Mouse (Mus musculus): ENCODE measurements around the gene Me1. TPM values are rescaled to one million over a fixed set of nuclear protein-coding genes. Genes with fewer than 3 reads are reported as not detected.

Me1 gene
- polyA plus RNA-seq, 1 experiment from 2014 or later = 28.5 TPM

DNA sequence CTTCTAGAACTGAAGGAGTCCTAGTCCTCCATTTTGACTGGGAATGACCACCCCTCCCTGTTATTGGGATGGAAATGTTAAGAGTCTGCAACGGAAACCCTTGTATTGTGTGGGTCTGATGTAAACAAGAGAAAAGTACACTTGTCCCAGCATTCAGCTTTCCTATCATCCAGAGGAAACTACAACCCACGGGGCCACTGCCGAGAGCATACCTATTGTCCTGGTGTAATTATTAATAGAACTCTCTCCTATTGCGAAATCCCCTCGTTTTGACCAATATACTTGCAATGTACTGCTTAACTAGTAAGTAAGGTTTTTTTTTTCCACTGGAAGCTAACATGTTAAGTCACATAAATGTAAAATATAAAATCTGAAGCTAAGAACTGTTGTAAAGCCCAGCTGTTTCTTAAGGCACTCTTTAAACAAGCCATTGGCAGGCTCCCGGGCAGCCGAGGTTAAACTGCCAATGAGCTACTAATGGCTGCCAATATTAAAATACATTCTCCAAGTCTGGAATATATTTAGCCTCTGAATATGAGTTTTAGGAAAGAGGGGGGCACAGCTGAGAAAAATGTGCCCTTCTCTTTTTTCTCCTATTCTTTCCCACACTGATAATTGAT, 47.7 kb downstream of the Me1 start:
- peaks cover 2% of the 10 kb centered on the region; the same call in 1 of the 2 replicates for H3K4me1 ChIP-seq (replicated peaks)
- no peak overlapping the region for H3K27ac ChIP-seq
- 61% methylated on average over 7 of the region's 7 CpGs for WGBS
- no peaks in the 10 kb centered on the region for H3K27me3 ChIP-seq
- no peaks in the 10 kb centered on the region for H3K36me3 ChIP-seq
- no peaks in the 10 kb centered on the region for H3K9me3 ChIP-seq
- no peak for ATAC-seq (ENCODE audit: low FRiP score)
- H3K9ac ChIP-seq = no peak overlapping the region
- no peak overlapping the region for H3K4me3 ChIP-seq
- no peak overlapping the region for H3K4me2 ChIP-seq

- WGBS = 10% methylated on average over 1 of the region's 1 CpGs
- Histone ChIP-seq H3K9ac (no peak overlapping the region), H3K9me3 (no peaks in the 10 kb centered on the region), H3K27ac (no peak overlapping the region), H3K27me3 (no peaks in the 10 kb centered on the region), H3K4me2 (no peak overlapping the region), H3K4me3 (no peak overlapping the region), H3K4me1 (replicated peaks) (peaks cover 2% of the 10 kb centered on the region; the same call in 1 of the 2 replicates), H3K36me3 (no peaks in the 10 kb centered on the region)
- no peak for ATAC-seq (ENCODE audit: low FRiP score)
These were observed 48.9 kb downstream of the Me1 start for GRCm38 (mm10) chr9:86646807-86647206.

DNA sequence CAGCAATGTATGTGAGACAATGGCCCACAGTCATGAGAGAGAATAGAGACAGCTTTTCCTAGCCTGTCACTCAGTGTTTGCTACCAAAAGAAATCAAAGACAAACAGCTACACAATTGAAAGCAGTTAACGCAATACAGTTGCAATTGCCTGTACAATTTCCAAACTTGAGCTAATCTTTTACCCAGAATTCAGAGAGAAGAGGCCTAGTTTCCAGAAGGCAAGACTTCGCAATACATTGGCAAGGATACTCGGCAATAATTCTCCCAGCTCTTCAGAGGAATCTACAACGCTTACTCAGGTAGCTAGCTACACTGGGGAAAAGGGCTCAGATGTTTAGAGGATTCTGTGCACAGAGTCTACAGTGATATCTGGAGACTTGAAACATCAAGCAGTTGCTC, 52.3 kb downstream of the Me1 start:
- Histone ChIP-seq H3K27me3 (no peaks in the 10 kb centered on the region), H3K4me2 (no peak overlapping the region), H3K9ac (no peak overlapping the region), H3K4me1 (replicated peaks) (no peaks in the 10 kb centered on the region), H3K36me3 (no peaks in the 10 kb centered on the region), H3K9me3 (no peaks in the 10 kb centered on the region), H3K4me3 (no peak overlapping the region), H3K27ac (no peak overlapping the region)
- ATAC-seq (ENCODE audit: low FRiP score) = no peak
- WGBS = 95% methylated on average over 4 of the region's 4 CpGs

GRCm38 (mm10) chr9:86638771-86639170, 57.0 kb downstream of the Me1 start:
- ATAC-seq (ENCODE audit: low FRiP score) = no peak
- no peaks in the 10 kb centered on the region for H3K9me3 ChIP-seq
- H3K27ac ChIP-seq = no peak overlapping the region
- no peaks in the 10 kb centered on the region for H3K36me3 ChIP-seq
- no peak overlapping the region for H3K9ac ChIP-seq
- H3K4me1 ChIP-seq (replicated peaks) = no peaks in the 10 kb centered on the region
- H3K27me3 ChIP-seq = no peaks in the 10 kb centered on the region
- no peak overlapping the region for H3K4me3 ChIP-seq
- WGBS = 72% methylated on average over 6 of the region's 6 CpGs
- no peak overlapping the region for H3K4me2 ChIP-seq

DNA sequence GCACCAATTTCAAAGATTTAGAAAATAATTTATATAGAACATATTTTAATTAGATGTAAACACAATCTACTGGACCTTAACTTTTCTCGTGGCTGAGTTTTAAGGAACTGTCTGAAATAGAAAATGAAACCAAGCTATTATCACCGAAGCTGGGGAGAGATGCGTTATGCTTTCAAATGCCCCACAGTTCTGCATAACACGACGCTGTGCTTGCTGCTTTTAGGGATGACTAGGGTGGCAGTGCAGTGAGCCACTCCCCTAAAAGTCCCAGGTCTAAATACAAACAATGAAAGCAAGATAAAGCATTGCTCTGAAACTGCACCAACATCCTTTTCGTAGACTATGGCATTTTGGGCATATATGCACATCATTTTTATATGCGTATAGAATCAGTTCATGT, 64.6 kb downstream of the Me1 start:
- 91% methylated on average over 7 of the region's 7 CpGs for WGBS
- Histone ChIP-seq H3K9me3 (no peaks in the 10 kb centered on the region), H3K9ac (no peak overlapping the region), H3K4me1 (replicated peaks) (0 out of 2 replicates have a peak, but pooled peaks cover 2% of the 10 kb centered on the region), H3K4me3 (no peak overlapping the region), H3K27me3 (no peaks in the 10 kb centered on the region), H3K4me2 (no peak overlapping the region), H3K36me3 (no peaks in the 10 kb centered on the region), H3K27ac (no peak overlapping the region)
- ATAC-seq (ENCODE audit: low FRiP score) = no peak

DNA sequence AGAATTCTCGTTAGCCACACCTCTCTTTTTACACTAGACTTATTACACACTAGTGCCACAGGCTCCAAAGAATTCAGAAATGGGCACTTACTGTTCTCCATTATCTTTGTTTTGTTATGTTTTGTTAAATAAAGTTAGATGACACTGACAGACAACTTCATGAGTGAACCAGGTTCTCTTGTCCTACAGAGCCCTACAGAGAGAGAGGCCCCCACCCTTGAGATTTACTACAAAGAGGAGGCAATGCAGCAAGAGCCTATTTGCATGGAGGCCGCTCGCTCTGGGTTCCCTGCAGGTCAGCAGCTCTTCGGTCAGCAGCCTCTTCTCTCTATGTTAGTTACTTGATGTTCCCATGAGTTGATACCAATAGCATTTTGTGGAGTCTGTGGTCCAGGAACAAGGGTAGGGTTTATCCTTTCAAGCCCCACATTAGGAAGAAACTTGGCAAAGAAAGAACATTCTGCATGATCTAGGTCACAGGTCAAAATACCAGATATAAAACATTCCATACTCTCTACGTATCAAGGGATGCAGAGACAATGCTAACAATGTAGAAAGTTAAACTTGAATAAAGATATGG, 65.3 kb downstream of the Me1 start:
- H3K27me3 ChIP-seq = no peaks in the 10 kb centered on the region
- WGBS = 79% methylated on average over 5 of the region's 5 CpGs
- no peaks in the 10 kb centered on the region for H3K36me3 ChIP-seq
- H3K4me3 ChIP-seq = no peak overlapping the region
- H3K9ac ChIP-seq = no peak overlapping the region
- no peaks in the 10 kb centered on the region for H3K9me3 ChIP-seq
- H3K27ac ChIP-seq = no peak overlapping the region
- H3K4me1 ChIP-seq (replicated peaks) = 0 out of 2 replicates have a peak, but pooled peaks cover 2% of the 10 kb centered on the region
- no peak for ATAC-seq (ENCODE audit: low FRiP score)
- no peak overlapping the region for H3K4me2 ChIP-seq

- Histone ChIP-seq H3K36me3 (no peaks in the 10 kb centered on the region), H3K27ac (no peak overlapping the region), H3K4me2 (no peak overlapping the region), H3K4me3 (no peak overlapping the region), H3K4me1 (replicated peaks) (0 out of 2 replicates have a peak, but pooled peaks cover 2% of the 10 kb centered on the region), H3K9ac (no peak overlapping the region), H3K9me3 (no peaks in the 10 kb centered on the region), H3K27me3 (no peaks in the 10 kb centered on the region)
- ATAC-seq (ENCODE audit: low FRiP score) = no peak
- 84% methylated on average over 6 of the region's 6 CpGs for WGBS
These were observed 66.4 kb downstream of the Me1 start for GRCm38 (mm10) chr9:86629379-86629778.

DNA sequence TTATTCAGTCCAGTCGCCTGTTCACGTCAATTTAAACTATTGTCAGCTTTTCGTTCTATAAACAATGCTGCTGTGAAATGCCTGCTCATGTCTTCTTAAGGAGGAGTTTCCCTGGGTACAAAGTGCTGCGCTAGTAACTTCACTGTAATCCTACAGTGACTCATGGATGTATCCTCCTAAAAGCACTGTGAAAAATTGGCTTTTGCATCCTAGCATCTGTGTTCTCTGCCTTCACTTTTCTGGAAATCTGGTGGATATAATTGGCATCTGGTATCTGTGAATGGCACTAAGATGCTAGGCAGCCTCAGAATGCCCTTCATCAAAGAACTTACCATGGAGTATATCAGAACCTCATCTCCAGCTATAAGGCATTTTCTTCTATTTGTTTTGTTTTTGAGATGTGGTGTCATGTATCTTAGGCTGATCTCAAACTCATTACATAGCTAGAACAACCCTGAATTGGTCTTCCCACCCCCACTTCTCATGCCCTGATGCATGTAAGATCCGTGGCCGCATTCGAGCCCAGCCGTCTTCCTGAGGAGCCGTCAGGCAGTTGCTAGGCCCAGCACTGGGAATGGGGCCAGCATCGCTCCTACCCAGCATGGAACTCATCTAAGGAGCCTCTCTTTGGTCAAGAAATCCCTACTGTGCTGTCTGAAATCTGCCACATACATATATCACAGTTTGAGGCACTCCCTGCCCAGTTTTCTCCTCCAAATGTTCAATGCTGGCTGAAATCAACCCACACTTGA, 67.8 kb downstream of the Me1 start:
- ATAC-seq (ENCODE audit: low FRiP score) = no peak
- 72% methylated on average over 10 of the region's 10 CpGs for WGBS
- no peaks in the 10 kb centered on the region for H3K9me3 ChIP-seq
- no peak overlapping the region for H3K4me3 ChIP-seq
- H3K27me3 ChIP-seq = no peaks in the 10 kb centered on the region
- no peak overlapping the region for H3K27ac ChIP-seq
- 0 out of 2 replicates have a peak, but pooled peaks cover 2% of the 10 kb centered on the region for H3K4me1 ChIP-seq (replicated peaks)
- H3K4me2 ChIP-seq = no peak overlapping the region
- H3K9ac ChIP-seq = no peak overlapping the region
- H3K36me3 ChIP-seq = no peaks in the 10 kb centered on the region

GRCm38 (mm10) chr9:86626906-86627305, 68.8 kb downstream of the Me1 start:
- Histone ChIP-seq H3K4me2 (no peak overlapping the region), H3K4me3 (no peak overlapping the region), H3K4me1 (replicated peaks) (0 out of 2 replicates have a peak, but pooled peaks cover 2% of the 10 kb centered on the region), H3K9ac (no peak overlapping the region), H3K9me3 (no peaks in the 10 kb centered on the region), H3K27ac (no peak overlapping the region), H3K27me3 (no peaks in the 10 kb centered on the region), H3K36me3 (no peaks in the 10 kb centered on the region)
- 80% methylated on average over 3 of the region's 3 CpGs for WGBS
- no peak for ATAC-seq (ENCODE audit: low FRiP score)

DNA sequence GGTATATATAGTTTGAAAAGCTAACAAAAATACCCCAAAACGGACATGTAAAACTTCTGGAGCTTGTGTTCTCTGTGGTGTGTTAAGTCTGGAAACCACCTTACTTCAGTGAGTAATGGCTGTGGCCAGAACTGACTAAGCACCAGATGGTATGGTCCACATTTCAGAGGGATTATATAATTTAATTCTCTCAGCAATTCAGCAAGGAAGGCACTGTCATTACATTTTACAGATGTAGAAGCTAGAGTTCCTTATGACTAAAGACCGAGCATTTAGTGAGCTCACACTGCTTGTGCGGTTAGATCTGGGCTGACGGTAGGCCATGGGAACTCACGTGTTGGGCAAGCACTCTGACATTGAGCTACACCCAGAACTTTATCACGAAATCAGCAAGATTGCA, 71.0 kb downstream of the Me1 start:
- Histone ChIP-seq H3K36me3 (no peaks in the 10 kb centered on the region), H3K27me3 (no peaks in the 10 kb centered on the region), H3K9ac (no peak overlapping the region), H3K4me2 (no peak overlapping the region), H3K4me1 (replicated peaks) (0 out of 2 replicates have a peak, but pooled peaks cover 2% of the 10 kb centered on the region), H3K9me3 (no peaks in the 10 kb centered on the region), H3K4me3 (no peak overlapping the region), H3K27ac (no peak overlapping the region)
- ATAC-seq (ENCODE audit: low FRiP score) = no peak
- WGBS = 86% methylated on average over 6 of the region's 6 CpGs

DNA sequence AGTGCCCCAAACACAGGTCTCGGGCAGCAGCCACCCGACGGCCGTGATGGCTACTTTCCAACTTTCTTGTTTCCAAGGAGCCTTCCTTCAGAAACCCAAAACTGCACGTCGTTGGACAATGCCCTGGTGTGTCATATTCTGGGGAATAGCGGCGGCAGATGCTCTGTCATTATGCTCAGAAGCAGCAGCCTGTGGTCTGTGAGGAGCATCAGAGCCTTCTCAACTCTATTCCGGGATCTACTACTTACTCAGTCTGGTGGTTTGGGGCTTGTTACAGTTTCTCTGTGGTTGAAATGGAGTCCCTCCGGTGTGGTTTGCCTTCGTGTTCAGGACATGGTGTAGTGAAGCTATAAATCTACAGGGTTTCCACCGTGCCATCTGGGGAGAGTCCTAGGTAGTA, 71.7 kb downstream of the Me1 start:
- Histone ChIP-seq H3K36me3 (no peaks in the 10 kb centered on the region), H3K27ac (no peak overlapping the region), H3K9me3 (no peaks in the 10 kb centered on the region), H3K27me3 (no peaks in the 10 kb centered on the region), H3K4me1 (replicated peaks) (peaks cover 7% of the 10 kb centered on the region), H3K9ac (no peak overlapping the region), H3K4me2 (no peak overlapping the region), H3K4me3 (no peak overlapping the region)
- WGBS = 74% methylated on average over 12 of the region's 12 CpGs
- ATAC-seq (ENCODE audit: low FRiP score) = no peak

DNA sequence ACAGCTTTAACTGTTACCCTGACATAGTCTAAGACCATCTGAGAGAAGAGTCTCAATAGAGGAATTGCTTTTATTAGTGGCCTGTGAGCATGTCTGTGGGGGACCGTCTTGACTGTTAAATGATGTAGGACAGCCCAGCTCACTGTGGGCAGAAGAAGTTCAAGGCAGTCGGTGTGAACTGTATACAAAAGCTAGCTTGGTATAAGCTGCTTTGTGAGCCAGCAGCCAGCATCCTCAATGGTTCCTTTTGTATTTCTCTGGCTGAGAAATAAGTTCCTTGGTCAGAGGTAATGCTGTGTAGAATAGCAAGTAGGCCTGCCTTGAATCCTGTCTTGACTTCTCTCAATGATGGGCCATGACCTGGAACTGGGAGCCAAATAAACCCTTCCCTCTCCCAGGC, 73.7 kb downstream of the Me1 start:
- Histone ChIP-seq H3K9ac (no peak overlapping the region), H3K4me2 (no peak overlapping the region), H3K9me3 (no peaks in the 10 kb centered on the region), H3K27ac (no peak overlapping the region), H3K27me3 (no peaks in the 10 kb centered on the region), H3K4me1 (replicated peaks) (peaks cover 7% of the 10 kb centered on the region), H3K4me3 (no peak overlapping the region), H3K36me3 (no peaks in the 10 kb centered on the region)
- 39% methylated on average over 2 of the region's 2 CpGs for WGBS
- ATAC-seq (ENCODE audit: low FRiP score) = peak; percentile 81
